Mouse (Mus musculus) stomach, embryonic 15.5 days (tissue): ENCODE measurements around the gene Hcn3. TPM values are rescaled to one million over a fixed set of nuclear protein-coding genes. Genes with fewer than 3 reads are reported as not detected.
A peak's percentile ranks its signal among the peaks of the same experiment; 100 is the strongest.

ENCODE experiments used
- ATAC-seq: fragments of 200-750 bp; cut with Nextera tagmentation; 2 replicates; pipeline ENCODE4 v1.8.0; 2017; ENCODE audit warnings: low read depth, moderate number of reproducible peaks, moderate TSS enrichment; ENCODE audit not compliant: insufficient read depth, low FRiP score
- H3K27ac ChIP-seq: fragments of 300-500 bp; sonication (generic); 2 replicates; pipeline ENCODE4 v1.5.1; 2015; ENCODE audit warnings: mild to moderate bottlenecking, inconsistent platforms
- H3K27me3 ChIP-seq: fragments of 300-500 bp; sonication (generic); replicated peaks from 2 replicates; pipeline ENCODE4 v1.6.1; 2015; ENCODE audit warnings: inconsistent platforms
- H3K36me3 ChIP-seq: fragments of 300-500 bp; sonication (generic); 2 replicates; pipeline ENCODE4 v1.6.1; 2015; ENCODE audit warnings: inconsistent platforms
- H3K4me1 ChIP-seq: fragments of 300-500 bp; sonication (generic); 2 replicates; pipeline ENCODE4 v1.6.1; 2015; ENCODE audit warnings: inconsistent platforms
- H3K4me2 ChIP-seq: fragments of 300-500 bp; sonication (generic); 2 replicates; pipeline ENCODE4 v1.6.1; 2015; ENCODE audit warnings: mild to moderate bottlenecking, inconsistent platforms
- H3K4me3 ChIP-seq: fragments of 300-500 bp; sonication (generic); replicated peaks from 2 replicates; pipeline ENCODE4 v1.5.1; 2015; ENCODE audit warnings: inconsistent platforms
- H3K9ac ChIP-seq: fragments of 300-500 bp; sonication (generic); 2 replicates; pipeline ENCODE4 v1.6.1; 2015; ENCODE audit warnings: inconsistent platforms
- H3K9me3 ChIP-seq: fragments of 300-500 bp; sonication (generic); 2 replicates; pipeline ENCODE4 v1.6.1; 2016; ENCODE audit warnings: inconsistent platforms
- WGBS: fragments of 180-500 bp; shearing (Covaris S2); methylation state at CpG from one replicate; pipeline ENCODE4 v1.1.7; 2015; 5-methylcytosine and 5-hydroxymethylcytosine counted together
- polyA plus RNA-seq: library from polyadenylated mRNA; unstranded; fragments of >200 nt; fragmentation: Nextera tagmentation; extraction: Ambion mirVana; gene quantifications from 2 replicates; pipeline ENCODE4 v1.2.1, GENCODE M21; 2015

Hcn3 gene
- polyA plus RNA-seq, 1 experiment from 2014 or later: 2.6 TPM

DNA sequence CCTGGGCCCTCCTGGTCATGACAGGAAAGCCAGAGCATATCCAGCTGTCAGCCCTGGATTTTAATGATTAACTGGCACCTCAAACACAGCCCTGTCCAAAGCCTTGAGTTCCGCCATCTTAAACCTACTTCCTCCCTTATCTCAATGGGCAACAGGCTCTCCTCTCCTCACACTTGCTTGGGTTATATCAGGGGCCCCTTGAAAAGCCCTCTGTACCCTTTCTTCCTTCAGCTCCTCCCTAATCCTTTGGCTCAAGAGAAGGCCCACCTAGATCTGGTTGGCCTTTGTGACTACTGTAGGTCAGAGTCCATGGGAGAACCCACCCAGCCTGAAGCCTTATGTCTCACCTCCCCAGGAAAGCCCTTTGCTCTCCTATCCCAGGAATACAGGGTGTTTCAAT lies 26.2 kb downstream of the Hcn3 start:
- H3K4me1 ChIP-seq: peaks cover 8% of the 10 kb centered on the region; the same call in 1 of the 2 replicates
- peak; percentile 16; the same call in 1 of the 2 replicates for ATAC-seq
- 0 out of 2 replicates have a peak overlapping the region, but pooled peaks have one; percentile 51 for H3K27ac ChIP-seq
- no peak overlapping the region for H3K4me3 ChIP-seq
- H3K9ac ChIP-seq: no peak overlapping the region
- no peaks in the 10 kb centered on the region for H3K27me3 ChIP-seq
- H3K36me3 ChIP-seq: no peaks in the 10 kb centered on the region
- no peaks in the 10 kb centered on the region for H3K9me3 ChIP-seq
- 68% methylated on average over 1 of the region's 1 CpGs for WGBS
- H3K4me2 ChIP-seq: no peak overlapping the region

DNA sequence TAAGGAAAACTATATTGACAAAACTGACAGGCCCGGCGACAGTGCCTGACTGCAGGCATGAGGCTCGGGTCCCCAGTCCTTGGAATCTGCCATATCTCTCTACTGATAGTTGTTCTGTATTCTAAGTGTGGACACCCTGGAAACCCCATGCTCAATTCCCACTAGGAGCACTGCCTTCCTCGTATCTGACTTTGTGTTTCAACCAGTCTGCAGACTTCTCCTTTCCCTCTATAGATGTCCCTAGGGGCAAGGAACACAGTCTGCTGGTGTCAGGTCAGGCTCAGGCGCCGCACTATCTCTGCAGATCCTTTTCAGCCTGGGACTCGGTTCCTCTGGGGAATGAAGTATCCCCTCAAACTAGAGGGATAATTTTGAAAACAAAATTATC lies 26.9 kb downstream of the Hcn3 start:
- ATAC-seq: no peak
- Histone ChIP-seq H3K9ac (no peak overlapping the region), H3K4me2 (no peak overlapping the region), H3K4me3 (no peak overlapping the region), H3K27ac (0 out of 2 replicates have a peak overlapping the region, but pooled peaks have one; percentile 51), H3K9me3 (no peaks in the 10 kb centered on the region), H3K27me3 (no peaks in the 10 kb centered on the region), H3K36me3 (no peaks in the 10 kb centered on the region), H3K4me1 (peaks cover 8% of the 10 kb centered on the region; the same call in 1 of the 2 replicates)
- 78% methylated on average over 7 of the region's 7 CpGs for WGBS

DNA sequence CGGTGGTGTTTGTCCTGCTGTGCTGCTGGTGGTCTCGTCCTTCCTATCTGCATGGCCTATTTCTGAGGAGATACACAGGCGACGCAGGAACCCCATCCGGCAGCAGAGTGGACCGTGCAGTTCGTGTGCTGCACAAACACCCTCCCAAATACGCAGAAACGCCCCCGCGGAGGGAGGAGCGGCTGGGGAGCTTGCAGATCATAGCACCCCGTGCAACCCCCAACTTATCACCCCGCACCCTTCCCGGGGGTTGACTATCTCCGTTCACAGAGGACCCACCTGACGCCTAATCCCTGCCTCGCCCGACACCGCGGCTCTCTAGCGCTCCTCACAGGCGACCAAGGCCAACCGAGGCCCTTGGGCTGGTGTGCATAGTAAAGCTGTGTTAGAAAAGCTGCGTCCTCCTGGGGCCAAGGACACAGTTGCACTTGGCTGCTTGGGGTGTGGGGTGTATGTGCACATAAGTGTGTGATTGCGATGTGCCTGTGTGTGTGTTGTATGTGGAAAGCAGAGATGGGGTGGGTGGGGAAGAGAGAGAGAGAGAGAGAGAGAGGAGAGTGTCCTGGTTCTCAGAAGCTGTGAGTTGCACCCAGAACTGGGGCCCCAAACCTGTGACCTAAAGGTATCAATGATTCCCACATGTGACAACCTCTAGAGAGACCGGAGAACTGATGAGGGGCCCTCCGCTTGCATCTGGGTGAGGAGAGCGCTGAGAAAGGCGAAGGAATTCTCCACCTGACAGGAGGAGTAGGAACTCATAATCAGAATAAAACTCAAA lies 27.5 kb downstream of the Hcn3 start:
- Histone ChIP-seq H3K36me3 (no peaks in the 10 kb centered on the region), H3K4me3 (peak overlapping the region; percentile 31), H3K27me3 (no peaks in the 10 kb centered on the region), H3K9ac (no peak overlapping the region), H3K27ac (no peak overlapping the region), H3K4me2 (peak overlapping the region; percentile 68), H3K4me1 (peaks cover 8% of the 10 kb centered on the region; the same call in 1 of the 2 replicates), H3K9me3 (no peaks in the 10 kb centered on the region)
- WGBS: 13% methylated on average over 30 of the region's 30 CpGs
- peak; percentile 81 for ATAC-seq

DNA sequence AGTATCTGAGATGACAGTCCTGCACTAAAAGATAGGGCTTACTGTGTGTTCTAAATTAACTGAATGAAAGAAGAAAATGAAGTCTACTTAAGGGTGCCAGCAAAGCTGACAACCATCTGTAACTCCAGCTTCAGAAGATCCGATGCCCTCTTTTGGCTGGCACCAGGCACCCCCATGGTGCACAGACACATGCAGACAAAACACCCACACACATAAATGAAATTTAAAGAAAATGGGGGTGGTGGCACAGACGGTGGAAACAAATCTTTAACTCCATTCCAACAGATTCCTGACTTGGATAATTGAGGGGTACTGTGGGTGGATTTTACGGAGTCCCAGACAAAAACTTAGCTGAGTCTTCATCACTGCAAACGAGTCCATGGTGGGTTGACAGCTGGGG lies 28.2 kb downstream of the Hcn3 start:
- Histone ChIP-seq H3K4me2 (peak overlapping the region; percentile 68), H3K9ac (no peak overlapping the region), H3K9me3 (no peaks in the 10 kb centered on the region), H3K4me1 (peaks cover 8% of the 10 kb centered on the region; the same call in 1 of the 2 replicates), H3K36me3 (no peaks in the 10 kb centered on the region), H3K27me3 (no peaks in the 10 kb centered on the region), H3K4me3 (peak overlapping the region; percentile 31; the same call in 1 of the 2 replicates), H3K27ac (no peak overlapping the region)
- ATAC-seq: no peak
- WGBS: 38% methylated on average over 4 of the region's 4 CpGs

DNA sequence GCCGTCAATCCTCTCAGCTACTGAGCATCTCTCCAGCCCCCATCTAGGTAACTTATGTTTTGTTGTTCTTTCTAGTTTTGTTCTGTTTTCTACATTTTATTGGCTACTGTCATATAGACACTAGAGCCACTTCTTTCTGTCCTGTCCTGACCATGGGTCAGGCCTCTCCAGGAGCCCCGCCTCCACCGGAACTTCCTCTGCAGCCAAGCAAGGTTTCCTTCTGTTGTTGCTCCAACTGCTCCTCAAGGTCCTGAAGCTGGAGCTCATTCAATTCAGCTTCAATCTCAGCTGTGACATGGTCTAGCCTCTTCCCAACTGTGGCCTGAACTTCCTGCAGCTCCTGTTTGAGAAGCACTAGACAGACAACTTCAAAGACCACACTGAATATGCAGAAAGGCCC lies 30.1 kb downstream of the Hcn3 start:
- Histone ChIP-seq H3K27ac (no peak overlapping the region), H3K36me3 (no peaks in the 10 kb centered on the region), H3K9ac (no peak overlapping the region), H3K4me1 (peaks cover 5% of the 10 kb centered on the region; the same call in 1 of the 2 replicates), H3K27me3 (no peaks in the 10 kb centered on the region), H3K4me3 (no peak overlapping the region), H3K9me3 (no peaks in the 10 kb centered on the region), H3K4me2 (no peak overlapping the region)
- no peak for ATAC-seq
- 86% methylated on average over 3 of the region's 3 CpGs for WGBS

DNA sequence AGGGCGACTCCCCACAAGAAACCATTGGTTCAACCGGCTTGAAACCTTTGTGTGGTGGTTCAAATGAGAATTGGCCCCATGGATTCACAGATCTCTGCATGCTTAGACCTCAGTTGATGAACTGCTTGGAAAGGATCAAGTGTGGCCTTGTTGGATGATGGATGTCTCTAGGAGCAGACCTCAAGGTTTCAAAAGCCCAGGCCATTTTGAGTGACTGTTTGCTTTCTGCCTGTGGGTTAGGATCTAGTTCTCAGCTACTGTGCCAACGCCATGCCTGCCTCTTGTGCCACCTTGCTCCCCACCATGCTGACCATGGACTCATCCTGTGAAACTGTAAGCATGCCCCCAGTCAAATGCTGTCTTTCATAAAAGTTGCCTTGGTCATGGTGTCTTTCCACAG lies 34.0 kb downstream of the Hcn3 start:
- Histone ChIP-seq H3K4me1 (no peaks in the 10 kb centered on the region), H3K9ac (no peak overlapping the region), H3K27ac (no peak overlapping the region), H3K27me3 (no peaks in the 10 kb centered on the region), H3K9me3 (no peaks in the 10 kb centered on the region), H3K4me2 (no peak overlapping the region), H3K36me3 (no peaks in the 10 kb centered on the region), H3K4me3 (no peak overlapping the region)
- no peak for ATAC-seq
- 93% methylated on average over 3 of the region's 3 CpGs for WGBS

DNA sequence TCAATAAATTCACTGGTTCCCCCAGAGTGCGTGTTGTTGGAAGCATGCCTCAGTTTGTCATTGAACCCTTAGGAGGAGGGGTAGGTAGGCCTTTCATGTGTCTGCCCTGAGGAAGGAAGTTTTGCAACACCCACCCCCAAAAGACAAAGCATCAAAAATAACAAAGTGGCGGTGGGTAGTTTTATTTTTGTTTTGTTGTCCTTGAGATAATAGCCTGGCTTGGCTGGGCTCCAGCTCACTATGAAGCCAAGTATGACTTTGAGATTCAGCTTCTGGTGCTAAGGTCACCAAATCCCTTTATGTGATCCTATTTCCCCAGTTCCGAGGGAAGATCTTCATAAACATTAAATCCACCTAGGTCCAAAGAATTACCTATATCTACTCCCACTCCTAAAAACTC lies 35.8 kb downstream of the Hcn3 start:
- WGBS: 69% methylated on average over 3 of the region's 3 CpGs
- no peaks in the 10 kb centered on the region for H3K4me1 ChIP-seq

DNA sequence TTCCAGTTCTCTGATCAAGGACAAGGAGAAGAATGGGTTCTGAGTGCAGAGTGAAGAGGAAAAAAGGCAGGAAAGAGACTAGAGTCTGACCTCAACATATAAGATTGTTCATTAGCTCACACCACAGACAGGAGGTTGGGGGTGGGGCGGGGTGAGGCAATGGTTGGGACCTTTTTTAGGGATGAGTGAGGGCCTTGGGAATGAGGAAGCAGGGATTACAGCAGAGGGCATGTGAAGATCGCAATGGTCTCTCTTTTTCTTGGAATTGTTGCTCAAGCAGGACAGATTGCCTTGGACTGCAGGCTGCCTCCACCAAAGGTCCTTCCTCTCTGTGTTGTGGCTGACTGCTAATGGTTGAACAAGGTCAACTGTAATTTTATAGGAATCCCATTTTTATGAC lies 36.7 kb downstream of the Hcn3 start:
- H3K36me3 ChIP-seq: no peaks in the 10 kb centered on the region
- no peak overlapping the region for H3K9ac ChIP-seq
- no peaks in the 10 kb centered on the region for H3K27me3 ChIP-seq
- H3K4me1 ChIP-seq: no peaks in the 10 kb centered on the region
- WGBS: 61% methylated on average over 2 of the region's 2 CpGs
- ATAC-seq: no peak
- H3K9me3 ChIP-seq: no peaks in the 10 kb centered on the region
- no peak overlapping the region for H3K27ac ChIP-seq
- H3K4me3 ChIP-seq: no peak overlapping the region
- H3K4me2 ChIP-seq: no peak overlapping the region

More for the DNA sequence above, 35.8 kb downstream of the Hcn3 start:
- Histone ChIP-seq H3K4me2 (no peak overlapping the region), H3K9ac (no peak overlapping the region), H3K27ac (no peak overlapping the region), H3K27me3 (no peaks in the 10 kb centered on the region), H3K36me3 (no peaks in the 10 kb centered on the region), H3K9me3 (no peaks in the 10 kb centered on the region), H3K4me3 (no peak overlapping the region)
- no peak for ATAC-seq

DNA sequence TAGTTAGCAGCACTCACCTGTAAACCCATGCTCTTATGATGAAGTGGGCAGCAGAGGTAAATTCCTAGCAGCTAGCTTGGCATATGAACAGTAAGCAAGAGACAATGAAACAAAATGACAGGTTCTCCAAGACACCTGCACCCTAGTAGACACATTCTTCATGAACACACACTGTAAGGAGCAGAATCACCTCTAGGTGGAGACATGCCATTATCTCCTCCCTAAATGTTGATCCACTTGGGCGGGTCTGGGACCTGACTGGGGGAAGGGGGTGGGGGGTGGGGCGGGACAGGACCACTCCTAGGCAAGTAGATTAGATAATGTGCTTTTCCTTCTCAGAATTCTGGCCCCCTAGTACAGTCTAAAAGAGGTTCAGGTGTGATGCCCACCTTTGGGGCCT lies 44.5 kb downstream of the Hcn3 start:
- no peak overlapping the region for H3K4me3 ChIP-seq
- no peaks in the 10 kb centered on the region for H3K27me3 ChIP-seq
- no peak overlapping the region for H3K27ac ChIP-seq
- peak; percentile 78; the same call in 1 of the 2 replicates for ATAC-seq
- H3K9ac ChIP-seq: no peak overlapping the region
- no peaks in the 10 kb centered on the region for H3K9me3 ChIP-seq
- H3K4me1 ChIP-seq: no peaks in the 10 kb centered on the region
- H3K4me2 ChIP-seq: no peak overlapping the region
- 8% methylated on average over 2 of the region's 2 CpGs for WGBS
- H3K36me3 ChIP-seq: no peaks in the 10 kb centered on the region

DNA sequence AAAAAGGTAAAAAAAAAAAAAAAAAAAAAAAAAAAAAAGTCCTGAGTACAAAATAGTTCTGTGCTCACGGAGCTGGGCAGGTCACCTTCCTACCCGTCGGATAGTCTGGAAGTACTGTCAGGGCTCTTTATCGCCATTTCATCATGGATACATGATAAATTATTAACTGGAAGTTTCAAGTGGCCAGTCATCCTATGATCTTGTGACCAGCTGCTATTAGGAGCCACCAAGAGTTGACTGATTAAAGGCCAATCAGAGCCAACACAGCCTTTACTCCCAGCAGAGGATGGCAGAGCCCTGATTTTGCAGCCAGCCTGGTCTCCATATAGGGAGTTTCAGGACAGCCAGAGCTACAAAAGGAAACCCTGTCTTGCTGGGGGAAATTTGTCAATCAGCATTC lies 46.9 kb downstream of the Hcn3 start:
- no peak for ATAC-seq
- Histone ChIP-seq H3K9me3 (no peaks in the 10 kb centered on the region), H3K27ac (no peak overlapping the region), H3K27me3 (no peaks in the 10 kb centered on the region), H3K4me1 (no peaks in the 10 kb centered on the region), H3K4me2 (no peak overlapping the region), H3K36me3 (no peaks in the 10 kb centered on the region), H3K4me3 (no peak overlapping the region), H3K9ac (no peak overlapping the region)
- WGBS: 58% methylated on average over 4 of the region's 4 CpGs

DNA sequence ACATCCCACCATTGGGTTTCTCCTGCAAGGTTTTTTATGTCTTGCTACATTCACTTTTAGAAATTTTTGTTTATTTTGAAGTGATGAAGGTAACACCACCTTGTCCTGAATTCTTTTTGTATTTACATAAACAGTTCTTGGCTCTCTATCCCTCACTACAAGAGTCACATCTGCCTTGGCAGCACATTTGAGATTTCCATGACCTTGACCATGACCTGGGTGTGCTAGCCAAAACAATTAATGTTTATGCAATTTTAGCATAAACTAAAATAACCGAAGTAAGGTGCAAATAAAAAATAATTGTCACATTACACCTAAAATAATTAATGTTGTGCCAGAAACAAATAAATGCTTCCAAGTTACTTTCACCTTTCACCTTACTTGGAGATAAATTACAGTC lies 51.9 kb downstream of the Hcn3 start:
- no peaks in the 10 kb centered on the region for H3K36me3 ChIP-seq
- H3K4me3 ChIP-seq: no peak overlapping the region
- WGBS: 56% methylated on average over 1 of the region's 1 CpGs
- no peaks in the 10 kb centered on the region for H3K4me1 ChIP-seq
- H3K27ac ChIP-seq: no peak overlapping the region
- H3K9ac ChIP-seq: no peak overlapping the region
- no peak for ATAC-seq
- H3K9me3 ChIP-seq: no peaks in the 10 kb centered on the region
- H3K4me2 ChIP-seq: no peak overlapping the region
- no peaks in the 10 kb centered on the region for H3K27me3 ChIP-seq

DNA sequence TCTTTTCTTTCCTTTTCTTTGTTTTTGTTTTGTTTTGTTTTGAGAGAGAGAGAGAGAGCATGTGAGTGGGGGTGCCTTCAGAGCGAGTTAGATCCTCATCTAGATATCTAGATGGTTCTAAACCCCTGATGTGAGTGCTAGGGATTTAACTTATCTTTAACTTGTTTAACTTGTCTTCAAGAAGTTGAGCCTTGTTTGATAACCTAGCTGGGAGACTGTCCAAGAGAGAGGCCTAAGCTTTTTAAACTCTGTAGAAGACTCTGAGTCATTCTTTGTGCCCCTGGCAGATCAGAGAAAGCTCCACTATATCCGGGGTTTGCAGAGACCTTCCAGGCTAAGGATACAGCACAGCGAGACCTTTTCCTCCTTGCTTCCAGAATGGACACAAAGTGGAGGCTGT lies 52.5 kb downstream of the Hcn3 start:
- H3K36me3 ChIP-seq: no peaks in the 10 kb centered on the region
- no peak overlapping the region for H3K27ac ChIP-seq
- no peak overlapping the region for H3K4me3 ChIP-seq
- H3K4me1 ChIP-seq: no peaks in the 10 kb centered on the region
- H3K4me2 ChIP-seq: no peak overlapping the region
- WGBS: 44% methylated on average over 3 of the region's 3 CpGs
- ATAC-seq: no peak
- no peaks in the 10 kb centered on the region for H3K9me3 ChIP-seq
- H3K9ac ChIP-seq: no peak overlapping the region
- no peaks in the 10 kb centered on the region for H3K27me3 ChIP-seq
